Mouse (Mus musculus) stomach, embryonic 14.5 days (tissue): ENCODE data around the gene Ces1a. TPM values are rescaled to one million over a fixed set of nuclear protein-coding genes. Genes with fewer than 3 reads are reported as not detected.

Experiments used
- ATAC-seq: fragments of 200-750 bp; cut with Nextera tagmentation; 2 replicates; pipeline ENCODE4 v1.8.0; 2017; ENCODE audit warnings: low read depth, moderate TSS enrichment; ENCODE audit not compliant: insufficient number of reproducible peaks, insufficient read depth, low FRiP score
- H3K27ac ChIP-seq: fragments of 300-500 bp; sonication (generic); 2 replicates; pipeline ENCODE4 v1.5.1; 2014; ENCODE audit warnings: mild to moderate bottlenecking, low read length, moderate library complexity, mixed read lengths
- H3K27me3 ChIP-seq: fragments of 300-500 bp; sonication (generic); 2 replicates; pipeline ENCODE4 v1.6.1; 2014; ENCODE audit warnings: low read length, control low read depth, mixed read lengths; ENCODE audit not compliant: control insufficient read depth, insufficient read depth
- H3K36me3 ChIP-seq: fragments of 300-500 bp; sonication (generic); 2 replicates; pipeline ENCODE4 v1.6.1; 2014; ENCODE audit warnings: mild to moderate bottlenecking, control low read depth, low read length, moderate library complexity, mixed read lengths; ENCODE audit not compliant: control insufficient read depth, insufficient read depth
- H3K4me1 ChIP-seq: fragments of 300-500 bp; sonication (generic); 2 replicates; pipeline ENCODE4 v1.6.1; 2014; ENCODE audit warnings: low read length, control low read depth, mixed read lengths; ENCODE audit not compliant: control insufficient read depth, insufficient read depth
- H3K4me2 ChIP-seq: fragments of 300-500 bp; sonication (generic); replicated peaks from 2 replicates; pipeline ENCODE4 v1.6.1; 2014; ENCODE audit warnings: low read depth, low read length, control low read depth
- H3K4me3 ChIP-seq: fragments of 300-500 bp; sonication (generic); 2 replicates; pipeline ENCODE4 v1.5.1; 2014; ENCODE audit warnings: low read depth, low read length, control low read depth
- H3K9ac ChIP-seq: fragments of 300-500 bp; sonication (generic); replicated peaks from 2 replicates; pipeline ENCODE4 v1.6.1; 2014; ENCODE audit warnings: low read depth, mild to moderate bottlenecking, control low read depth, low read length, moderate library complexity, mixed read lengths
- H3K9me3 ChIP-seq: fragments of 300-500 bp; sonication (generic); 2 replicates; pipeline ENCODE4 v1.6.1; 2016; ENCODE audit warnings: low read depth, low read length, control low read depth; ENCODE audit not compliant: control insufficient read depth
- WGBS: fragments of 180-500 bp; shearing (Covaris S2); extraction: QIAGEN DNeasy Blood & Tissue Kit; methylation state at CpG from one replicate; pipeline ENCODE4 v1.1.7; 2014; 5-methylcytosine and 5-hydroxymethylcytosine counted together
- polyA plus RNA-seq: library from polyadenylated mRNA; unstranded; fragments of >200 nt; fragmentation: Nextera tagmentation; extraction: Ambion mirVana; gene quantifications from 2 replicates; pipeline ENCODE4 v1.2.1, GENCODE M21; 2014

Gene Ces1a
- polyA plus RNA-seq, 1 experiment from 2014 or later: not detected

DNA sequence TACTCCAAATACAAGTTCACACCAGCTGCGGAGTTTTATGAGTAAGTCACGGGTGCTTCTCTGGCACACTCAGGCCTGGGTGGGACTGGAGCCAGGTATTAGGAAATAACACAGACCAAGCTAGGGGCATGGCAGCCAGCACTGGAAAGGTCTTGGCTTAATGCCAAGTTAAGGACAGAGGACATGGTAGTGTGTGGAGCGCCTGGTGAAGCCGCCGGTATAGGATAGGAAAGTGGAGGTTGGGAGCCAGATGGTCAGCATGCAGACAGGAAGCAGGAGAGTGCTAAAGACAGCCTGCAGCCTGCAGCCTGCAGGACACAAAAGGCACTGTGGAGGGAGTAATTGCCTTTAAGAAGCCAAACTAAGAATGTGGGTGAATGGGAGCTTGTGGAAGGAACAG is 75.0 kb downstream of the Ces1a start:
- 58% methylated on average over 5 of the region's 5 CpGs for WGBS
- Histone ChIP-seq H3K36me3 (no peaks in the 10 kb centered on the region), H3K9ac (no peak overlapping the region), H3K9me3 (no peaks in the 10 kb centered on the region), H3K4me1 (no peaks in the 10 kb centered on the region), H3K27ac (no peak overlapping the region), H3K4me3 (no peak overlapping the region), H3K27me3 (no peaks in the 10 kb centered on the region), H3K4me2 (no peak overlapping the region)
- no peak for ATAC-seq

Other genes starting within 250 kb of the Ces1a start
- gene Mmp2, start 220.9 kb downstream of the Ces1a start, polyA plus RNA-seq: 198 and 214 TPM in 2 replicates
- 12.6 and 15.8 TPM in 2 replicates for gene Lpcat2, start 192.9 kb downstream of the Ces1a start, polyA plus RNA-seq
- gene Capns2, start 146.8 kb downstream of the Ces1a start, polyA plus RNA-seq: 1.4 and 3.8 TPM in 2 replicates
- gene Slc6a2, start 88.1 kb downstream of the Ces1a start, polyA plus RNA-seq: 0.06 and 0.07 TPM in 2 replicates
- 0.34 TPM in 1 of 2 replicates, not detected in the other for gene Ces1b, start 31.8 kb upstream of the Ces1a start, polyA plus RNA-seq
- 0.51 and 0.90 TPM in 2 replicates for gene Ces1c, start 83.1 kb upstream of the Ces1a start, polyA plus RNA-seq
- 1.3 and 1.6 TPM in 2 replicates for gene Ces1d, start 149.6 kb upstream of the Ces1a start, polyA plus RNA-seq
- gene Ces1e, start 181.4 kb upstream of the Ces1a start, polyA plus RNA-seq: 0.59 and 1.2 TPM in 2 replicates
- gene Ces1f, start 231.6 kb upstream of the Ces1a start, polyA plus RNA-seq: not detected in 2 replicates